19 mouse cellular contexts compared by ENCODE assay signal in the genomic region with DNA sequence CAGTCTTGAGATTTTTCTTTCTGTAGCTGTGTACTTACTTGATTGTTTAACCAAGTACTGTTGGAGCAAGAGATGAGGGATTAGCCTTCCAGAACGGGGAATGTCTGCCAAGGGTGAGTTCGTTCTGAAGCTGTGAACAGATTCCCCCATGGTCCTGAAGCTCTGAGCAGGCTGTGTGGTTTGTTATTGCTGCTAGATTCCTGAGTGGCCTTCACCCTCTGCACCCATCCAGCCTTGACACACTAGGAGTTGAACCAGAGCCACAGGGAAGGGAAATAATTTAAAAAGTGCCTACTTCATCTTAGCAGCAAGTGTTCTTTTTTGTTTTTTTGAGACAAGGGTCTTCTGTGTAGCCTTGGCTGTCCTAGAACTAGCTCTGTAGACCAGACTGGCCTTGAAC. TPM values are rescaled to one million over a fixed set of nuclear protein-coding genes. Genes with fewer than 3 reads are reported as not detected.
DNase-seq lines count a peak whose midpoint lies in the region; ATAC-seq and TF ChIP-seq lines count a peak whose summit lies in the region.
"Had no signal": no experiment of that assay in that cellular context is flagged by ENCODE, and none has a peak within 500 bp of the region (broad histone marks: within the 10 kb centered on the region; RNA-seq: fewer than 3 reads in every experiment).

No protein-coding gene starts in this region.

- WGBS in liver, embryonic 15.5 days (ENCODE audit: insufficient replicate concordance), result 87% methylated on average over 2 of the region's 2 CpGs
- WGBS in lung, adult 2 months, result 47% methylated on average over 2 of the region's 2 CpGs

- H3K36me3 ChIP-seq in liver, embryonic 15.5 days (replicated peaks), result peaks cover 99% of the 10 kb centered on the region

- no peaks in the 10 kb centered on the region for H3K27me3 ChIP-seq in liver, embryonic 15.5 days
- H3K27me3 ChIP-seq: embryonic facial prominence, embryonic 13.5 days; forebrain, embryonic 12.5 days; heart, embryonic 12.5 days had no signal

- H3K9me3 ChIP-seq in liver, embryonic 15.5 days (replicated peaks), result no peaks in the 10 kb centered on the region
- H3K9me3 ChIP-seq: embryonic facial prominence, embryonic 13.5 days; forebrain, embryonic 12.5 days; heart, embryonic 12.5 days; hindbrain, embryonic 10.5 days had no signal

- H3K4me1 ChIP-seq in liver, embryonic 15.5 days (replicated peaks), result peaks cover 96% of the 10 kb centered on the region
- no peaks in the 10 kb centered on the region for H3K4me1 ChIP-seq in lung, adult 2 months (ENCODE audit: control insufficient read depth, insufficient read depth, low read length)
- H3K4me1 ChIP-seq: embryonic facial prominence, embryonic 13.5 days; forebrain, embryonic 12.5 days; hindbrain, embryonic 10.5 days had no signal

- no peak for TF ChIP-seq POLR2A in lung, adult 2 months (IDR thresholded peaks at IDR 0.05; ENCODE audit: borderline replicate concordance, extremely low read depth, low read depth, low read length)

- TF ChIP-seq CTCF in lung, adult 2 months (IDR thresholded peaks at IDR 0.05; ENCODE audit: insufficient read depth, low read length), result no peak

- no peak overlapping the region; the same call in 1 of the 2 replicates for H3K9ac ChIP-seq in liver, embryonic 15.5 days
- H3K9ac ChIP-seq: embryonic facial prominence, embryonic 13.5 days; forebrain, embryonic 12.5 days; forebrain, postnatal 0 days; heart, embryonic 12.5 days; hindbrain, embryonic 14.5 days had no signal

- peak; percentile 60 for DNase-seq in adrenal gland, adult 2 months
- DNase-seq in adrenal gland, postnatal 10 days, result no peak
- DNase-seq in ovary, adult 18-20 months (ENCODE audit: low spot score), result peak; percentile 48
- DNase-seq in ovary, postnatal 10 days (ENCODE audit: low spot score), result no peak
- no peak for DNase-seq in lung, adult 2 months
- DNase-seq in thymus, postnatal 14 days, result no peak
- DNase-seq: cerebellum, adult 18-20 months; cerebellum, postnatal 36 days; forebrain, postnatal 0 days; gastrocnemius, postnatal 14 days had no signal

- H3K4me3 ChIP-seq in liver, embryonic 15.5 days (replicated peaks), result no peak overlapping the region
- no peak overlapping the region for H3K4me3 ChIP-seq in lung, adult 2 months (replicated peaks; ENCODE audit: extremely low read depth, low read depth, low read length)
- H3K4me3 ChIP-seq: embryonic facial prominence, embryonic 13.5 days; forebrain, embryonic 12.5 days; heart, embryonic 12.5 days; hindbrain, embryonic 10.5 days had no signal

- peak overlapping the region; percentile 42 for H3K27ac ChIP-seq in liver, embryonic 15.5 days (replicated peaks)
- H3K27ac ChIP-seq: embryonic facial prominence, embryonic 13.5 days; forebrain, embryonic 12.5 days; hindbrain, embryonic 10.5 days; hindbrain, embryonic 14.5 days had no signal

- no peak overlapping the region for H3K4me2 ChIP-seq in liver, embryonic 15.5 days
- H3K4me2 ChIP-seq: embryonic facial prominence, embryonic 13.5 days; forebrain, embryonic 12.5 days; heart, embryonic 12.5 days; hindbrain, embryonic 14.5 days had no signal

- ATAC-seq in liver, embryonic 15.5 days (ENCODE audit: insufficient read depth), result no peak

RNA-seq across cellular contexts. Expression of gene Ptdss2, which starts 21.7 kb away (rescaled TPM):
- total RNA-seq in adrenal gland, adult 2 months (2021), result 10 to 100 TPM; 27.7 to 37.9 TPM
- polyA plus RNA-seq in adrenal gland, adult 2 months (2012; rRNA removed), result 38.2 and 41.7 TPM in 2 replicates
- total RNA-seq in adrenal gland, postnatal 10 days (2021), result 10 to 100 TPM; 51.0 to 57.2 TPM
- 138 and 140 TPM in 2 replicates for polyA plus RNA-seq in liver, embryonic 15.5 days (2015; fragmentation: Nextera tagmentation; extraction: Ambion mirVana)
- 22.9 and 24.1 TPM in 2 replicates for polyA plus RNA-seq in lung, adult 2 months (2012; rRNA removed)

RNA-seq across cellular contexts. Expression of gene Ano9, which starts 26.3 kb away (rescaled TPM):
- under 1 TPM in 1 of 2 experiments, not detected in 1; 0.17 TPM for total RNA-seq in adrenal gland, adult 2 months (2021)
- polyA plus RNA-seq in adrenal gland, adult 2 months (2012; rRNA removed), result 0.17 and 0.25 TPM in 2 replicates
- under 1 TPM; 0.33 to 0.42 TPM for total RNA-seq in adrenal gland, postnatal 10 days (2021)
- 0.99 and 1.5 TPM in 2 replicates for polyA plus RNA-seq in liver, embryonic 15.5 days (2015; fragmentation: Nextera tagmentation; extraction: Ambion mirVana)
- polyA plus RNA-seq in lung, adult 2 months (2012; rRNA removed), result 2.8 and 10.7 TPM in 2 replicates
- total RNA-seq: gastrocnemius, adult 18-20 months; gastrocnemius, postnatal 14 days; granulocyte monocyte progenitor cell, adult 5-6 weeks had no signal
- polyA plus RNA-seq: C2C12 had no signal

RNA-seq across cellular contexts. Expression of gene Rnh1, which starts 28.8 kb away (rescaled TPM):
- 100 to 1,000 TPM; 301 to 302 TPM for total RNA-seq in adrenal gland, adult 2 months (2021)
- 214 and 394 TPM in 2 replicates for polyA plus RNA-seq in adrenal gland, adult 2 months (2012; rRNA removed)
- total RNA-seq in adrenal gland, postnatal 10 days (2021), result 100 to 1,000 TPM; 150 to 155 TPM
- 64.3 and 76.1 TPM in 2 replicates for polyA plus RNA-seq in liver, embryonic 15.5 days (2015; fragmentation: Nextera tagmentation; extraction: Ambion mirVana)
- polyA plus RNA-seq in lung, adult 2 months (2012; rRNA removed), result 128 and 195 TPM in 2 replicates

RNA-seq across cellular contexts. Expression of gene Sigirr, which starts 43.5 kb away (rescaled TPM):
- 1 to 10 TPM; 2.8 to 5.3 TPM for total RNA-seq in adrenal gland, adult 2 months (2021)
- polyA plus RNA-seq in adrenal gland, adult 2 months (2012; rRNA removed), result 6.7 and 8.7 TPM in 2 replicates
- total RNA-seq in adrenal gland, postnatal 10 days (2021), result 10 to 100 TPM in 1 of 2 experiments, 1 to 10 TPM in 1; 8.3 to 10.6 TPM
- 22.1 and 28.1 TPM in 2 replicates for polyA plus RNA-seq in liver, embryonic 15.5 days (2015; fragmentation: Nextera tagmentation; extraction: Ambion mirVana)
- 40.5 and 40.6 TPM in 2 replicates for polyA plus RNA-seq in lung, adult 2 months (2012; rRNA removed)

RNA-seq across cellular contexts. Expression of gene Hras, which starts 49.9 kb away (rescaled TPM):
- total RNA-seq in adrenal gland, adult 2 months (2021), result 10 to 100 TPM; 65.5 to 99.1 TPM
- polyA plus RNA-seq in adrenal gland, adult 2 months (2012; rRNA removed), result 41.8 and 47.1 TPM in 2 replicates
- total RNA-seq in adrenal gland, postnatal 10 days (2021), result 10 to 100 TPM; 87.8 to 91.9 TPM
- polyA plus RNA-seq in liver, embryonic 15.5 days (2015; fragmentation: Nextera tagmentation; extraction: Ambion mirVana), result 83.0 and 98.2 TPM in 2 replicates
- polyA plus RNA-seq in lung, adult 2 months (2012; rRNA removed), result 77.3 and 91.5 TPM in 2 replicates

Comparison
In these comparisons a context has a peak if more than half of its experiments do, and no peak if none do; other contexts are left out.
1. DNase-seq: peak in adrenal gland, adult 2 months (single experiment) and ovary, adult 18-20 months (single experiment); none in adrenal gland, postnatal 10 days (single experiment), ovary, postnatal 10 days (single experiment), lung, adult 2 months (single experiment) and thymus, postnatal 14 days (single experiment).